Mouse (Mus musculus): ENCODE measurements around the gene Srgap2.

DNA sequence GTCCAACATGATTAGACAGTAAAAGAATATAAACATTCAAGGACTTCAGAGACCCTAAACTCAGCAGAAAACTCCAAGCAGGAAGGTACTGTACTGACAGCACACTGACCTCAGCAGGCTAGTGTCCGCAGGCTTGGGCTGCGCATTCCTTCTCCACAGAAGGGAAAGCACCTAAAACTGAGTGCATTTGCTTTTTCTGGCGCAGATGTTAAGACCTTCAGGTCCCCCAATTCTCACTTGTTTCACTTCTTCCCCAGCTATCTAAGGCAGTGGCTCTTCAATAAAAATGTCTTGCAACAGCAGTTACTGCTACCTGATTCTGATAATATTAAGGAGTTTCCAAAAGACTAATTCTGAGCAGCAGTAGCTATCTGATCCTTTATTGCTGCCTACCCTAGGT lies 162.7 kb downstream of the Srgap2 start:
- TF ChIP-seq CTCF (IDR thresholded peaks at IDR 0.05; ENCODE audit: low read depth) (no peak), EP300 (IDR thresholded peaks at IDR 0.05; ENCODE audit: low read depth) (no peak)
